Mouse (Mus musculus) heart, postnatal 0 days (tissue): ENCODE results near the gene Trafd1.

Source experiments
- CTCF ChIP-seq: IDR thresholded peaks from 2 replicates; pipeline ENCODE4 v1.5.1; 2016; ENCODE audit warnings: antibody characterized with exemption, control low read depth, low read depth
- EP300 ChIP-seq: IDR thresholded peaks from 2 replicates; pipeline ENCODE4 v1.6.1; 2016; ENCODE audit warnings: antibody characterized with exemption, low read depth

DNA sequence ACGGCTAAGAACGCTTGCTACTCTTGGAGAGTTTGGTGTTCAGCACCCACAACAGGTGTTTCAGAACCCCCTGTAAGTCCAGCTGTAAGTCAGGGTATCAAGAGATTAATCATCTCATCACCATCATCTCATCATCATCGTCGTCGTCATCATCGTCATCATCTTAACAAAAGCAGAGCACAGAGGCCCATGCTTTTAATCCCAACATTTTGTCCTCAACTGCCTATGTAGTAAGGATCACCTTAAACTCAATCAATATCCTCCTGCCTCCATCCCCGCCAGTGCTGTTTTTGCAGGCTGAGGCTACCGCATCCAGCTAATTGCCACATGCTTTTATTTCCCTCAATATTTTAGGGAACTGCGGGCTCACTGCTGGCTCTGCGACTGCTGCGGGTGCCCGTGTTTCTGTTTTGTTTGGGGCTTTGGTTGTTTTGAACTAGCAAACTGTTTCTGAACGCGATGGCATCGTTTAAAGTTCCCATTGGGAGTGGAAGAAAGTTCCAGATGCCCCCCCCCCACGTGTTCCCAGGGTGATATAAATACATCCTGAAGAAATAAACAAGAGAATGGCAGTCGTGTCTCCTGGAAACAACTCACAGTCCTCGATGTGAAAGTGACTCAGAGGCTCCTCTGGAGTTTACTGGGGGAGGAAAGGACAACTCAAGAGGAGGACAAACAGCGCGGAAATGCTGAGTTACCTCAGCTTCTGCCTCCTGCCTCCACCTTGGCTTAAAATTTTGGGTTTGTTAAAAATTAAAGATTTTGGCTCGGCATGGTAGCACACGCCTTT is 883 bp upstream of the Trafd1 start:
- TF ChIP-seq CTCF = no peak
- no peak for TF ChIP-seq EP300
